Mouse (Mus musculus): ENCODE data around the gene Cdh26.
A peak's percentile ranks its signal among the peaks of the same experiment; 100 is the strongest.

Gene Cdh26

GRCm38 (mm10) chr2:178437311-178437710 is 7.0 kb downstream of the Cdh26 start:
- ATAC-seq (ENCODE audit: low TSS enrichment): peak; percentile 88

- no peak for ATAC-seq (ENCODE audit: low TSS enrichment)
These were observed 19.1 kb downstream of the Cdh26 start for GRCm38 (mm10) chr2:178449386-178449785.

- ATAC-seq (ENCODE audit: low TSS enrichment): no peak
These were observed 19.9 kb downstream of the Cdh26 start for GRCm38 (mm10) chr2:178450236-178450635.

- no peak for ATAC-seq (ENCODE audit: low TSS enrichment)
These were observed 20.6 kb downstream of the Cdh26 start for GRCm38 (mm10) chr2:178450961-178451360.

GRCm38 (mm10) chr2:178454664-178455516 is 24.6 kb downstream of the Cdh26 start:
- no peak; the same call in 1 of the 2 replicates for ATAC-seq (ENCODE audit: low TSS enrichment)

GRCm38 (mm10) chr2:178457414-178457813 is 27.1 kb downstream of the Cdh26 start:
- ATAC-seq (ENCODE audit: low TSS enrichment): no peak

GRCm38 (mm10) chr2:178460353-178460752 is 30.0 kb downstream of the Cdh26 start:
- no peak for ATAC-seq (ENCODE audit: low TSS enrichment)

- no peak for ATAC-seq (ENCODE audit: low TSS enrichment)
These were observed 41.5 kb downstream of the Cdh26 start for GRCm38 (mm10) chr2:178471546-178472480.

GRCm38 (mm10) chr2:178473916-178474315 is 43.6 kb downstream of the Cdh26 start:
- no peak for ATAC-seq (ENCODE audit: low TSS enrichment)

- peak; percentile 100 for ATAC-seq (ENCODE audit: low TSS enrichment)
These were observed 46.9 kb downstream of the Cdh26 start for GRCm38 (mm10) chr2:178477228-178477627.

GRCm38 (mm10) chr2:178479011-178479410 is 48.7 kb downstream of the Cdh26 start:
- ATAC-seq (ENCODE audit: low TSS enrichment): no peak

GRCm38 (mm10) chr2:178480932-178481331 is 50.6 kb downstream of the Cdh26 start:
- no peak for ATAC-seq (ENCODE audit: low TSS enrichment)

GRCm38 (mm10) chr2:178483462-178483861 is 53.1 kb downstream of the Cdh26 start:
- ATAC-seq (ENCODE audit: low TSS enrichment): no peak

- no peak for ATAC-seq (ENCODE audit: low TSS enrichment)
These were observed 57.9 kb downstream of the Cdh26 start for GRCm38 (mm10) chr2:178488276-178488675.

- ATAC-seq (ENCODE audit: low TSS enrichment): peak; percentile 69; the same call in 1 of the 2 replicates
These were observed 60.1 kb downstream of the Cdh26 start for GRCm38 (mm10) chr2:178490245-178490920.

GRCm38 (mm10) chr2:178494066-178494465 is 63.7 kb downstream of the Cdh26 start:
- peak; percentile 34; the same call in 1 of the 2 replicates for ATAC-seq (ENCODE audit: low TSS enrichment)

- ATAC-seq (ENCODE audit: low TSS enrichment): no peak
These were observed 65.5 kb downstream of the Cdh26 start for GRCm38 (mm10) chr2:178495816-178496215.

GRCm38 (mm10) chr2:178497900-178498299 is 67.6 kb downstream of the Cdh26 start:
- ATAC-seq (ENCODE audit: low TSS enrichment): 0 out of 2 replicates have a peak, but pooled peaks have one; percentile 9

- ATAC-seq (ENCODE audit: low TSS enrichment): peak; percentile 59
These were observed 68.1 kb downstream of the Cdh26 start for GRCm38 (mm10) chr2:178498409-178498808.

- ATAC-seq (ENCODE audit: low TSS enrichment): no peak
These were observed 72.1 kb downstream of the Cdh26 start for GRCm38 (mm10) chr2:178502469-178502868.

- ATAC-seq (ENCODE audit: low TSS enrichment): peak; percentile 41; the same call in 1 of the 2 replicates
These were observed 75.7 kb downstream of the Cdh26 start for GRCm38 (mm10) chr2:178506056-178506455.

Measured in frontal cortex, adult (tissue).